Mouse (Mus musculus) limb, embryonic 11.5 days (tissue): Measurements from ENCODE around the gene Psmd5. TPM values are rescaled to one million over a fixed set of nuclear protein-coding genes. Genes with fewer than 3 reads are reported as not detected.

Experiments used
- ATAC-seq: fragments of 200-750 bp; cut with Nextera tagmentation; 2 replicates; pipeline ENCODE4 v1.8.0; 2017; ENCODE audit warnings: low read depth; ENCODE audit not compliant: insufficient number of reproducible peaks, low FRiP score, low TSS enrichment
- DNase-seq: peaks from one replicate; pipeline ENCODE4 v3.0.0-alpha.2; 2015; ENCODE audit warnings: low spot score
- H3K27ac ChIP-seq: fragments of 300-500 bp; sonication (generic); replicated peaks from 2 replicates; pipeline ENCODE4 v1.5.1; 2014; ENCODE audit warnings: low read depth, mild to moderate bottlenecking, low read length
- H3K27me3 ChIP-seq: fragments of 300-500 bp; sonication (generic); 2 replicates; pipeline ENCODE4 v1.6.1; 2014; ENCODE audit warnings: mild to moderate bottlenecking, low read length, mixed read lengths; ENCODE audit not compliant: control insufficient read depth, insufficient read depth
- H3K36me3 ChIP-seq: fragments of 300-500 bp; sonication (generic); 2 replicates; pipeline ENCODE4 v1.6.1; 2014; ENCODE audit warnings: mild to moderate bottlenecking, low read length, moderate library complexity, mixed read lengths; ENCODE audit not compliant: control insufficient read depth, insufficient read depth
- H3K4me1 ChIP-seq: fragments of 300-500 bp; sonication (generic); 2 replicates; pipeline ENCODE4 v1.6.1; 2014; ENCODE audit warnings: low read length, mixed read lengths; ENCODE audit not compliant: control insufficient read depth, insufficient read depth
- H3K4me2 ChIP-seq: fragments of 300-500 bp; sonication (generic); 2 replicates; pipeline ENCODE4 v1.6.1; 2014; ENCODE audit warnings: low read depth, mild to moderate bottlenecking, moderate library complexity; ENCODE audit not compliant: severe bottlenecking
- H3K4me3 ChIP-seq: fragments of 300-500 bp; sonication (generic); 2 replicates; pipeline ENCODE4 v1.5.1; 2014; ENCODE audit warnings: low read depth, low read length
- H3K9ac ChIP-seq: fragments of 300-500 bp; sonication (generic); 2 replicates; pipeline ENCODE4 v1.6.1; 2014; ENCODE audit warnings: mild to moderate bottlenecking, low read length
- H3K9me3 ChIP-seq: fragments of 300-500 bp; sonication (generic); 2 replicates; pipeline ENCODE4 v1.6.1; 2016; ENCODE audit warnings: low read length; ENCODE audit not compliant: control insufficient read depth
- WGBS: fragments of 180-500 bp; shearing (Covaris S2); extraction: QIAGEN DNeasy Blood & Tissue Kit; methylation state at CpG from one replicate; pipeline ENCODE4 v1.1.7; 2014; 5-methylcytosine and 5-hydroxymethylcytosine counted together
- polyA plus RNA-seq: library from polyadenylated mRNA; unstranded; fragments of >200 nt; fragmentation: Nextera tagmentation; extraction: Ambion mirVana; gene quantifications from 2 replicates; pipeline ENCODE4 v1.2.1, GENCODE M21; 2014

The Psmd5 gene
- polyA plus RNA-seq, 1 experiment from 2014 or later = 128 TPM

- no peak overlapping the region for H3K4me2 ChIP-seq
- DNase-seq = no peak
- H3K4me3 ChIP-seq = no peak overlapping the region
- 0 out of 2 replicates have a peak, but pooled peaks cover 2% of the 10 kb centered on the region for H3K36me3 ChIP-seq
- H3K9me3 ChIP-seq = no peaks in the 10 kb centered on the region
- H3K27me3 ChIP-seq = no peaks in the 10 kb centered on the region
- H3K4me1 ChIP-seq = no peaks in the 10 kb centered on the region
- no peak overlapping the region for H3K9ac ChIP-seq
- H3K27ac ChIP-seq = no peak overlapping the region; the same call in 1 of the 2 replicates
- ATAC-seq = no peak
- 76% methylated on average over 7 of the region's 7 CpGs for WGBS
These were observed 74.4 kb downstream of the Psmd5 start for GRCm38 (mm10) chr2:34800371-34800770.

Other genes with a start within 250 kb of the Psmd5 start
- gene Gapvd1, start 119.7 kb downstream of the Psmd5 start, polyA plus RNA-seq = 93.2 and 102 TPM in 2 replicates
- 886 and 955 TPM in 2 replicates for gene Hspa5, start 103.0 kb downstream of the Psmd5 start, polyA plus RNA-seq
- gene Rabepk, start 75.1 kb downstream of the Psmd5 start, polyA plus RNA-seq = 34.9 and 40.5 TPM in 2 replicates
- gene Fbxw2, start 48.7 kb downstream of the Psmd5 start, polyA plus RNA-seq = 67.1 and 74.3 TPM in 2 replicates
- not detected in 2 replicates for gene Gm34653, start 42.0 kb downstream of the Psmd5 start, polyA plus RNA-seq
- not detected in 2 replicates for gene Cutal, start 572 bp downstream of the Psmd5 start, polyA plus RNA-seq
- 0.28 and 0.32 TPM in 2 replicates for gene Phf19, start 39.1 kb upstream of the Psmd5 start, polyA plus RNA-seq
- 0.15 and 0.24 TPM in 2 replicates for gene Traf1, start 86.8 kb upstream of the Psmd5 start, polyA plus RNA-seq
- not detected in 2 replicates for gene Hc, start 186.5 kb upstream of the Psmd5 start, polyA plus RNA-seq
- gene AI182371, start 226.6 kb upstream of the Psmd5 start, polyA plus RNA-seq = 0.20 TPM in 1 of 2 replicates, not detected in the other
- 34.4 and 36.7 TPM in 2 replicates for gene Cntrl, start 234.5 kb upstream of the Psmd5 start, polyA plus RNA-seq